Mouse (Mus musculus) liver, postnatal 0 days (tissue): ENCODE measurements around the gene Gm28490. TPM values are rescaled to one million over a fixed set of nuclear protein-coding genes. Genes with fewer than 3 reads are reported as not detected.
"Not testable (repeated sequence)": the region's sequence is repeated elsewhere in the genome, so short reads cannot be mapped to it uniquely, and the experiment has no call there.

Experiments
- ATAC-seq: fragments of 200-750 bp; cut with Nextera tagmentation; 2 replicates; pipeline ENCODE4 v1.8.0; 2017; ENCODE audit warnings: mild to moderate bottlenecking, moderate library complexity
- DNase-seq: peaks from one replicate; pipeline ENCODE4 v3.0.0-alpha.2; 2016
- H3K27ac ChIP-seq: fragments of 300-500 bp; sonication (generic); 2 replicates; pipeline ENCODE4 v1.5.1; 2014; ENCODE audit warnings: antibody characterized with exemption, moderate library complexity, mild to moderate bottlenecking, low read depth
- H3K27me3 ChIP-seq: fragments of 300-500 bp; sonication (generic); 2 replicates; pipeline ENCODE4 v1.6.1; 2014; ENCODE audit warnings: low read length, control low read depth, mixed read lengths; ENCODE audit not compliant: insufficient read depth
- H3K36me3 ChIP-seq: fragments of 300-500 bp; sonication (generic); replicated peaks from 2 replicates; pipeline ENCODE4 v1.6.1; 2014; ENCODE audit warnings: mild to moderate bottlenecking, control low read depth, low read length, moderate library complexity, mixed read lengths; ENCODE audit not compliant: insufficient read depth
- H3K4me1 ChIP-seq: fragments of 300-500 bp; sonication (generic); 2 replicates; pipeline ENCODE4 v1.6.1; 2014; ENCODE audit warnings: antibody characterized with exemption, mild to moderate bottlenecking, control low read depth; ENCODE audit not compliant: insufficient read depth
- H3K4me2 ChIP-seq: fragments of 300-500 bp; sonication (generic); 2 replicates; pipeline ENCODE4 v1.6.1; 2014; ENCODE audit warnings: low read depth, mild to moderate bottlenecking, low read length, moderate library complexity, mixed read lengths
- H3K4me3 ChIP-seq: fragments of 300-500 bp; sonication (generic); 2 replicates; pipeline ENCODE4 v1.5.1; 2014; ENCODE audit warnings: low read depth, low read length
- H3K9ac ChIP-seq: fragments of 300-500 bp; sonication (generic); replicated peaks from 2 replicates; pipeline ENCODE4 v1.6.1; 2014; ENCODE audit warnings: mild to moderate bottlenecking, moderate library complexity
- H3K9me3 ChIP-seq: fragments of 300-500 bp; sonication (generic); 2 replicates; pipeline ENCODE4 v1.6.1; 2016; ENCODE audit warnings: mild to moderate bottlenecking, control low read depth, low read length, mixed read lengths
- WGBS: fragments of 180-500 bp; shearing (Covaris S2); extraction: QIAGEN DNeasy Blood & Tissue Kit; methylation state at CpG from one replicate; pipeline ENCODE4 v1.1.7; 2014; ENCODE audit not compliant: insufficient replicate concordance; 5-methylcytosine and 5-hydroxymethylcytosine counted together
- polyA plus RNA-seq: library from polyadenylated mRNA; unstranded; fragments of >200 nt; fragmentation: Nextera tagmentation; extraction: Ambion mirVana; gene quantifications from 2 replicates; pipeline ENCODE4 v1.2.1, GENCODE M21; 2015

Gene Gm28490
- not detected in 2 replicates for polyA plus RNA-seq

DNA sequence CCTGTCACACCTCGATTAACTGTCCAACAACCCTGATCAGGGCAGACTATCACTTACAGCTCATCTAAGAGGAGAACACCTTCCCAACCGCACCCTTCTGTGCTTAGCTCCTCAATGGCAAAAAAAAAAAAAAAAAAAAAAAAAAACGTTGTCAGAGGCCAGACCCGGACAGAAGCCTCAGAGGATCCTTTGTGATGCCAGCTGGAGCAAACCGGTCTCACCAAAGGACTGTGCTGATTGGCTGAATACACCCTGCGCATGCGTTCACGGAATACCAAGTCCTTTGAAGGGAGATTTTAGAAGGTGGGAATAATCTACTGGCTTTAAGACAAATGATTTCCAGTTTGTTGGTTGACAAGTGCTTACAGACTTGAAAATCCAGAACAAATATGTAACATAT is at the start of gene Gm28490:
TSS of gene Gm28490 (minus strand) at position 101 of the 400 bp plus-strand sequence.
- not testable (repeated sequence) for H3K9ac ChIP-seq, H3K27me3 ChIP-seq, H3K4me3 ChIP-seq, H3K4me2 ChIP-seq, H3K9me3 ChIP-seq, H3K36me3 ChIP-seq, H3K27ac ChIP-seq, ATAC-seq, DNase-seq, H3K4me1 ChIP-seq
- no CpG with 5 or more reads among the region's 8 CpGs for WGBS
